Mouse (Mus musculus) intestine, embryonic 16.5 days (tissue): Measurements from ENCODE around the gene A630076J17Rik. TPM values are rescaled to one million over a fixed set of nuclear protein-coding genes. Genes with fewer than 3 reads are reported as not detected.
A peak's percentile ranks its signal among the peaks of the same experiment; 100 is the strongest.

Experiments used
- ATAC-seq: fragments of 200-750 bp; cut with Nextera tagmentation; 2 replicates; pipeline ENCODE4 v1.8.0; 2017; ENCODE audit warnings: moderate TSS enrichment, moderate library complexity
- H3K27ac ChIP-seq: fragments of 300-500 bp; sonication (generic); 2 replicates; pipeline ENCODE4 v1.5.1; 2014; ENCODE audit warnings: mild to moderate bottlenecking, low read length
- H3K27me3 ChIP-seq: fragments of 300-500 bp; sonication (generic); replicated peaks from 2 replicates; pipeline ENCODE4 v1.6.1; 2014; ENCODE audit warnings: low read length, control low read depth, mixed read lengths; ENCODE audit not compliant: control insufficient read depth, insufficient read depth
- H3K36me3 ChIP-seq: fragments of 300-500 bp; sonication (generic); 2 replicates; pipeline ENCODE4 v1.6.1; 2014; ENCODE audit warnings: low read length, control low read depth; ENCODE audit not compliant: control insufficient read depth, insufficient read depth
- H3K4me1 ChIP-seq: fragments of 300-500 bp; sonication (generic); 2 replicates; pipeline ENCODE4 v1.6.1; 2014; ENCODE audit warnings: low read length, control low read depth, mixed read lengths; ENCODE audit not compliant: control insufficient read depth, insufficient read depth
- H3K4me2 ChIP-seq: fragments of 300-500 bp; sonication (generic); 2 replicates; pipeline ENCODE4 v1.6.1; 2014; ENCODE audit warnings: low read depth, low read length, control low read depth
- H3K4me3 ChIP-seq: fragments of 300-500 bp; sonication (generic); 2 replicates; pipeline ENCODE4 v1.5.1; 2014; ENCODE audit warnings: mild to moderate bottlenecking, low read length
- H3K9ac ChIP-seq: fragments of 300-500 bp; sonication (generic); 2 replicates; pipeline ENCODE4 v1.6.1; 2014; ENCODE audit warnings: low read depth, low read length
- H3K9me3 ChIP-seq: fragments of 300-500 bp; sonication (generic); 2 replicates; pipeline ENCODE4 v1.6.1; 2016; ENCODE audit warnings: low read length, control low read depth; ENCODE audit not compliant: control insufficient read depth
- WGBS: fragments of 180-500 bp; shearing (Covaris S2); extraction: QIAGEN DNeasy Blood & Tissue Kit; methylation state at CpG from one replicate; pipeline ENCODE4 v1.1.7; 2014; 5-methylcytosine and 5-hydroxymethylcytosine counted together
- polyA plus RNA-seq: library from polyadenylated mRNA; unstranded; fragments of >200 nt; fragmentation: Nextera tagmentation; extraction: Ambion mirVana; gene quantifications from 2 replicates; pipeline ENCODE4 v1.2.1, GENCODE M21; 2015

The A630076J17Rik gene
- polyA plus RNA-seq, 1 experiment from 2014 or later: not detected

DNA sequence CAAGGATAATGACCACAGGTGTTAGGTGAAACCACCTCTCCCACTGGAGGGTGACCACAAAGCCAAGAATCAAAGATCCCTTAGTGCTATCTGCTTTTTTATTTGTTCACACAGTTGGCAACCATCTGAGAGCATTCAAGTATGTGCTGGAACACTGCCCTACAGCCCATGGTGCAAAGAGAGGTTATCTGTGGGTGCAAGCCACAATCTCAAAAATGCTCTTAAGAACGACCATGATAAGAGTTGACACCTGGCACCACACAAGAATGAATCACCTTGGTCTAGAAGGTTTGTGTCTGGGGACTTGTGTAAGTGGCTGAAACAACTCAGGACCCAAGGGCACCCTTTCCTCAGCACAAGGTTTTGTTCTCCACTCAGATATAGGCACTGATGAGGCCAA lies 7.2 kb upstream of the A630076J17Rik start:
- Histone ChIP-seq H3K27me3 (no peaks in the 10 kb centered on the region), H3K9me3 (no peaks in the 10 kb centered on the region), H3K4me1 (no peaks in the 10 kb centered on the region), H3K27ac (no peak overlapping the region), H3K9ac (no peak overlapping the region), H3K36me3 (no peaks in the 10 kb centered on the region), H3K4me2 (no peak overlapping the region), H3K4me3 (no peak overlapping the region)
- WGBS: 41% methylated on average over 1 of the region's 1 CpGs
- no peak for ATAC-seq

DNA sequence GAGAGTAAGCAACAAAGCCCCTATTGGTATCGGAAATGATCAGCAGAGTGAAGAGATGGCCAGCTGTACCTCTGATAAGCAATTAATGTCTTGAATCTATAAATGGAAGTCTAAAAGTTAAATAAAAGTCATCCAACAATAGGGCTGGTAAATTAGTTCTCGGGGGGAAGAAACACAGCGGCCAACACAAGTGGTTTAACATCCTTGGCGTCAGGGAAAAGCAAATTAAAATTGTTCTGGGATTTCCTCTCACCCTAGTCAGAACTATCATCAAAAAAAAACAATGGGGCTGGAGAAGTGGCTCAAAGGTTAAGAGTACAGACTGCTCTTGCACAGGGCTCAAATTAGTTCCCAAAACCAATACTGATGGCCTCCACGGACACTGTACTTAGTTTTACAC lies 4.6 kb upstream of the A630076J17Rik start:
- H3K4me3 ChIP-seq: no peak overlapping the region
- no peak overlapping the region for H3K4me2 ChIP-seq
- H3K4me1 ChIP-seq: 0 out of 2 replicates have a peak, but pooled peaks cover 6% of the 10 kb centered on the region
- no peak overlapping the region for H3K9ac ChIP-seq
- no peaks in the 10 kb centered on the region for H3K27me3 ChIP-seq
- no peaks in the 10 kb centered on the region for H3K36me3 ChIP-seq
- no peaks in the 10 kb centered on the region for H3K9me3 ChIP-seq
- WGBS: 82% methylated on average over 5 of the region's 5 CpGs
- ATAC-seq: no peak
- H3K27ac ChIP-seq: no peak overlapping the region

DNA sequence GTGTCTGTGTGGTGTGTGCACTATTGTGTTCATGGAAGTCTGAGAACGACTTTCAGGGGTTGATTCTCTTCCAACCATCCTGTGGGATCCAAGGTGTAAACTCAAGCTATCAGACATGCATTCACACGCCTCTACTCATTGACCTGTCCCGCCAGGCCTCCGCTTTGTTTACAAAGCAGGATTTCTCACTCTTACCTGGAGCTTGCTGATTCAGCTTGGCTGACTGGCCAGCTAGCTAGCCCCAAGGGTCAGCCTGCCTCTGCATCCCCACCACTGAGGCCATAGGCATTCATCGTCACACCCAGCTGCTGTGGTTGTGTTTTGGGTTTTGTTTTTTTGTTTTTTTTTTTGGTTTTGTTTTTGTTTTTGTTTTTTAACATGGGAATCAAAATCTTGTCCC lies 1.2 kb upstream of the A630076J17Rik start:
- no peaks in the 10 kb centered on the region for H3K36me3 ChIP-seq
- no peak overlapping the region for H3K9ac ChIP-seq
- 0 out of 2 replicates have a peak, but pooled peaks cover 9% of the 10 kb centered on the region for H3K4me1 ChIP-seq
- H3K27ac ChIP-seq: peak overlapping the region; percentile 21; the same call in 1 of the 2 replicates
- WGBS: 57% methylated on average over 5 of the region's 5 CpGs
- H3K27me3 ChIP-seq: no peaks in the 10 kb centered on the region
- H3K4me2 ChIP-seq: no peak overlapping the region
- no peak for ATAC-seq
- H3K9me3 ChIP-seq: no peaks in the 10 kb centered on the region
- H3K4me3 ChIP-seq: no peak overlapping the region

DNA sequence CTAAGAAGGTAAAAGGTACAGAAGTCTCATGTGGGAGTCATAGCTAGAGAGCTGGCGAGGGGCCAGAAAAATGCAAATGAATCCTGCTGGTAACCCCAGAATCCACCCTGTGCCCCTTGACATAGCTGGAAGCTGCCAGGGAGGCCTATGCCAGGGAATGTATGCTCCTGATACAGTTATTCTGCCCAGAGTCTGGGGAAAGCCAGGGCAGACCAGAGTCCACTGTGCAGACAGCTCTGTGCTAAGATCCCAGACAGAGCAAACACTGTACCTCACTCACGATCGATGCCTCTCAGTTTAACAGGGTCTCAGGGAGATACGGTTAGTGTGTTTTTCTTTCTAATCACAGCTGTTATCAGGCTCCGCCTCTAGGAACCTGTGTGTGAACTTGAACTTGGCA lies 592 bp upstream of the A630076J17Rik start:
- Histone ChIP-seq H3K4me3 (no peak overlapping the region), H3K4me1 (0 out of 2 replicates have a peak, but pooled peaks cover 9% of the 10 kb centered on the region), H3K9me3 (no peaks in the 10 kb centered on the region), H3K36me3 (no peaks in the 10 kb centered on the region), H3K27me3 (no peaks in the 10 kb centered on the region), H3K9ac (no peak overlapping the region), H3K4me2 (no peak overlapping the region), H3K27ac (no peak overlapping the region)
- 48% methylated on average over 5 of the region's 5 CpGs for WGBS
- peak; percentile 93 for ATAC-seq

DNA sequence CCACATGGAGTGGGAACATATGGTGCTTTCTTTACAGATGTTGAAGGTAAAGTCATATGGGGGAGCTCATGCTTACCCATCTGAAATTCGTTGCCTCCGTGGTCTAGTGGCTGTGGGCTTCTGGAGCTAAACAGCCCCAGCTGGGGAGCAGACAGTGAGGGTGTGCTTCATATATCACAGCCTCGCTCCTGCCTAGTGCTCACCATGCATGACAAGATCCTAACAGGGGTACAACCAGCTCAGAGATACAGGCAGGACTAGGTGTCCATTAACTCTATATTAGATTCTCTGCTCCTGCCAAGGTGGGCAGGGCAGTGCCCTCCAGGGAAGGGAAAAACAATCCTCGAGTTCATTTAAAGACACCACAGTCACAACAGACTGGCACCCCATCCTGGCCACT lies 788 bp downstream of the A630076J17Rik start:
- 59% methylated on average over 4 of the region's 4 CpGs for WGBS
- H3K27ac ChIP-seq: no peak overlapping the region
- no peak for ATAC-seq

DNA sequence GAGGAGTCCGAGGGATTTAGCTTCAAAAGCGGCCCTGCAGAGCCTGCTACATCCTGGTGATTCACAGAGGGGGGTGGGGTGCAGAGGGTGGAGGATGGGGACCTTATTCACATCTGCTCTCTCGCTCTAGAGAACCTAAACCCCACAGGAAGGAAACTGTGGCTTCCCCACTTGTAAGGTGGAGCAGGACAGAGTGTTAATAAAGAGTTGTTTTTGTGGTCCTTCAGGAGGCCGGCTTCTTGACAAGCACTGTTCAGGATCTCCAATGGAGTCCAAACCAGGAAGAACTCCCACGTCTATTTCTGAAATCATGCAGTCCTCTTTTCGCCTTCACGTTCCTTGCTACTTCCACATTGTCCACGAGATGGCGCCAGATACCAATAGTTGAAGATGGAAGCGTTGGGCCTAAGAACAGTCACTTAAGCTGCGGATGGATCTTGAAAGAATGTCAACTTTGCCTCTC lies 3.0 kb downstream of the A630076J17Rik start:
- Histone ChIP-seq H3K4me3 (no peak overlapping the region), H3K4me1 (0 out of 2 replicates have a peak, but pooled peaks cover 9% of the 10 kb centered on the region), H3K4me2 (no peak overlapping the region), H3K9me3 (no peaks in the 10 kb centered on the region), H3K27ac (no peak overlapping the region), H3K9ac (peak overlapping the region; percentile 3; the same call in 1 of the 2 replicates), H3K27me3 (no peaks in the 10 kb centered on the region), H3K36me3 (no peaks in the 10 kb centered on the region)
- no peak for ATAC-seq
- WGBS: 6% methylated on average over 11 of the region's 11 CpGs

More for the DNA sequence above, 788 bp downstream of the A630076J17Rik start:
- no peaks in the 10 kb centered on the region for H3K36me3 ChIP-seq
- H3K9me3 ChIP-seq: no peaks in the 10 kb centered on the region
- no peak overlapping the region; the same call in 1 of the 2 replicates for H3K4me2 ChIP-seq
- no peak overlapping the region for H3K4me3 ChIP-seq
- no peaks in the 10 kb centered on the region for H3K27me3 ChIP-seq
- no peak overlapping the region for H3K9ac ChIP-seq
- 0 out of 2 replicates have a peak, but pooled peaks cover 9% of the 10 kb centered on the region for H3K4me1 ChIP-seq

DNA sequence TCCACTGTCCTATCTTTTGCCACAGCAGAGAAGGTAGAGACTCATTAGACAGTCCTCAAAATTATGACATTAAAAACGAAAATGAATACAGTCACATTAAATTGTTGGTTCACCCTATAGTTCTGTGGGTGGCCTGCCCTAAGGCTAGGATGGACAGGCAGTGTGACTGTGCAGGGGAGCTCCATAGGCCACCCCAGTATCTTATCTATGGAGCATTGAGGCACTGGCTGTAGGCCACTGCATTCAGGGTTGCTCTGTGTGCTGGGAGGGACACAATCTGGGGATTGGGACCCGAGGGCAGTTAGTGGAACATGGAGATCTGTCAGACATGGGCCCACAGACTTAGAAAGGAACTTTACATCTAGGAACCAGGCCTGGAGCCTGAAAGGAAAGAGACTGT lies 3.5 kb downstream of the A630076J17Rik start:
- 29% methylated on average over 2 of the region's 2 CpGs for WGBS
- H3K27me3 ChIP-seq: no peaks in the 10 kb centered on the region
- no peak overlapping the region for H3K4me3 ChIP-seq
- 0 out of 2 replicates have a peak, but pooled peaks cover 9% of the 10 kb centered on the region for H3K4me1 ChIP-seq
- no peak overlapping the region for H3K27ac ChIP-seq
- H3K9me3 ChIP-seq: no peaks in the 10 kb centered on the region
- no peaks in the 10 kb centered on the region for H3K36me3 ChIP-seq
- ATAC-seq: no peak
- no peak overlapping the region for H3K4me2 ChIP-seq
- H3K9ac ChIP-seq: no peak overlapping the region

DNA sequence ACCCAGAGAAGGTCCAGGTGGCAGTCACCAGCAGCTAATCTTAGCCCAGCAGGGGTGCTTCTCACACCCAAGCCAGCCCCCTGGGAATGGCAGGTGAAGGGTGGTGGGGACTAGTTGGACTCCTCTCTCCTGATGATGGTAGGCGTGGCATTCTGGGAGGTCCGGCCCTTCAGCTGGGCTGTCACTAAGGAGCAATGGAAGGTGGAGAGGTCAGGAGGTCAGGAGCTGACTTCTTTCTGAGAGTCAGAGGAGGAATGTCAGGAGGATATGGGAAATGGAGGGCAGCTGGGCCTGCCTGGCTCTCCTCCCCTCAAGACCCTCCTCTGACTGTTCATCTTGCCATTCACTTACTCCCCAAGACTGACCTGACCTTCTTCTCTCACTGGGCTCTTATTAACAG lies 7.6 kb downstream of the A630076J17Rik start:
- Histone ChIP-seq H3K36me3 (no peaks in the 10 kb centered on the region), H3K9me3 (no peaks in the 10 kb centered on the region), H3K4me3 (no peak overlapping the region), H3K27ac (no peak overlapping the region), H3K9ac (no peak overlapping the region), H3K4me2 (no peak overlapping the region), H3K27me3 (no peaks in the 10 kb centered on the region), H3K4me1 (no peaks in the 10 kb centered on the region)
- 52% methylated on average over 2 of the region's 2 CpGs for WGBS
- ATAC-seq: no peak

DNA sequence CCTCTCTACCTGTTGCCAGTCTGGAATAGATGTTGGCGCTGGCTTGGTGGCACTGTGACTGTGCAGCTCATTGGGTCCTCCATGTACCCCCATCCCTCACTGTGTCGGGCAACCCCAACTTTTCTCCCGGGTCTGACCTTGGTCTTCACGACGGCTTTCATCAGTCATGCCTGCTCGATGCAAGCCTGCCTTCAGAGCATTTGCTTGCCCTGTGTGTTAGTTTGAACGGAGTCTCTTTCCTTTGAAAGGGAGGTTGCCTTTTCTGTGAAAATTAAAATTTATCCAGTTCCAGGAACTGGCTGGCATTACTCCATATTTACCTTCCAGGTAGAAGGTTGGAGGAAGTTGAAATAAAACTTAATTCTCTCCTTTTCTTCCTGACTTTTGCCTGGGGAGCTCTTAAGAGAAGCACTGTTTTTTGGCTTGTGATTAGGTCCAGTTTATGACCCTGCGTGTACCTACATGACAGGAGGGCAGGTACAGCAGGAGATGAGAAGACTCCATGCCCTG lies 8.1 kb downstream of the A630076J17Rik start:
- 85% methylated on average over 8 of the region's 8 CpGs for WGBS
- Histone ChIP-seq H3K9ac (no peak overlapping the region), H3K36me3 (no peaks in the 10 kb centered on the region), H3K4me1 (no peaks in the 10 kb centered on the region), H3K27me3 (no peaks in the 10 kb centered on the region), H3K4me2 (no peak overlapping the region), H3K27ac (no peak overlapping the region), H3K9me3 (no peaks in the 10 kb centered on the region), H3K4me3 (no peak overlapping the region)
- ATAC-seq: no peak

DNA sequence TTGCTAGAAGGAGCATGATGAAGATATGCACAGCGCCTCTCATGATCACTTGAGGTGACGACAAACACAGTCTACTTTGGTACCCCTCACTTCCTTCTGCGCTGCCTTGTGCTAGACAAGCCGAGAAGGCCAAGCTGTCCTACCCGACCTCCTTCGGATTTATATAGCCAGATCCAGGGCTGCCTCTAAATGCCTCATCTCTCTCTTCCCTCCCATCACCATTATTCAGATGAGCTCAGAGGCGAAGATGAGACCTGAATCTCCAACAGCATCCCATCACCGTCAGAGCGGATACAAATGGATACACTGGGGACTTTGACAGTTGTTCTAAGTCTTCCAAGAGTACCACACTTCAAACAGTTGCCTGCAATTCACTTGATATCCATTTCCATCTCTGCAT lies 9.2 kb downstream of the A630076J17Rik start, which contains the start of gene Prok1:
Prok1 (minus strand) TSS at position 101 of the 400 bp plus-strand sequence.
- Histone ChIP-seq H3K36me3 (no peaks in the 10 kb centered on the region), H3K4me1 (no peaks in the 10 kb centered on the region), H3K4me3 (no peak within 1 kb of the TSS), H3K27me3 (no peaks in the 10 kb centered on the region), H3K9ac (no peak within 1 kb of the TSS), H3K27ac (no peak within 1 kb of the TSS), H3K9me3 (no peaks in the 10 kb centered on the region), H3K4me2 (no peak within 1 kb of the TSS)
- WGBS: 89% methylated on average over 9 of the region's 9 CpGs
- no peak for ATAC-seq
